Mouse (Mus musculus): Measurements from ENCODE around the gene Hcrtr1.

GRCm38 (mm10) chr4:130156812-130157371 is 17.7 kb upstream of the Hcrtr1 start:
- no peak for TF ChIP-seq CTCF (IDR thresholded peaks at IDR 0.05; ENCODE audit: insufficient read depth, low read depth, low read length)
- no peak for TF ChIP-seq POLR2A (IDR thresholded peaks at IDR 0.05; ENCODE audit: insufficient read depth, low read depth, low read length)
